Mouse (Mus musculus) liver, postnatal 0 days (tissue): Measurements from ENCODE around the gene Nfib.

Experiments used
- CTCF ChIP-seq: sonication (generic); IDR thresholded peaks from 2 replicates; pipeline ENCODE4 v1.5.1; 2016; ENCODE audit warnings: antibody characterized with exemption, low read depth
- EP300 ChIP-seq: IDR thresholded peaks from 2 replicates; pipeline ENCODE4 v1.6.1; 2016; ENCODE audit warnings: antibody characterized with exemption, low read depth, mild to moderate bottlenecking

- TF ChIP-seq CTCF: no peak
- no peak for TF ChIP-seq EP300
Measured at GRCm38 (mm10) chr4:82433926-82434705, 271.4 kb downstream of the Nfib start.
